Mouse (Mus musculus) heart, postnatal 0 days (tissue): ENCODE measurements at regions not wholly inside any gene's neighbourhood (a gene's known extent, or its start where the extent isn't known, plus 50 kb on each side); places are given as distances from the start of the nearest gene placed in this dataset.

Experiments used
- ATAC-seq: fragments of 200-750 bp; cut with Nextera tagmentation; 2 replicates; pipeline ENCODE4 v1.8.0; 2017; ENCODE audit warnings: low read depth, moderate number of reproducible peaks, moderate library complexity; ENCODE audit not compliant: insufficient read depth
- DNase-seq: peaks from one replicate; pipeline ENCODE4 v3.0.0-alpha.2; 2016; ENCODE audit warnings: low spot score
- H3K27ac ChIP-seq: fragments of 300-500 bp; sonication (generic); 2 replicates; pipeline ENCODE4 v1.5.1; 2014; ENCODE audit warnings: low read depth, mild to moderate bottlenecking
- H3K27me3 ChIP-seq: fragments of 300-500 bp; sonication (generic); 2 replicates; pipeline ENCODE4 v1.6.1; 2014; ENCODE audit warnings: low read length, mixed read lengths; ENCODE audit not compliant: control insufficient read depth, insufficient read depth
- H3K36me3 ChIP-seq: fragments of 300-500 bp; sonication (generic); replicated peaks from 2 replicates; pipeline ENCODE4 v1.6.1; 2014; ENCODE audit warnings: low read length, mixed read lengths; ENCODE audit not compliant: control insufficient read depth, insufficient read depth
- H3K4me1 ChIP-seq: fragments of 300-500 bp; sonication (generic); 2 replicates; pipeline ENCODE4 v1.6.1; 2014; ENCODE audit warnings: antibody characterized with exemption; ENCODE audit not compliant: control insufficient read depth, insufficient read depth
- H3K4me2 ChIP-seq: fragments of 300-500 bp; sonication (generic); 2 replicates; pipeline ENCODE4 v1.6.1; 2014; ENCODE audit warnings: low read depth, mild to moderate bottlenecking, low read length, moderate library complexity
- H3K4me3 ChIP-seq: fragments of 300-500 bp; sonication (generic); 2 replicates; pipeline ENCODE4 v1.5.1; 2014; ENCODE audit warnings: low read depth, low read length
- H3K9ac ChIP-seq: fragments of 300-500 bp; sonication (generic); replicated peaks from 2 replicates; pipeline ENCODE4 v1.6.1; 2014; ENCODE audit warnings: low read depth, low read length, mixed read lengths
- H3K9me3 ChIP-seq: fragments of 300-500 bp; sonication (generic); replicated peaks from 2 replicates; pipeline ENCODE4 v1.6.1; 2016; ENCODE audit warnings: low read length; ENCODE audit not compliant: control insufficient read depth
- CTCF ChIP-seq: IDR thresholded peaks from 2 replicates; pipeline ENCODE4 v1.5.1; 2016; ENCODE audit warnings: antibody characterized with exemption, control low read depth, low read depth
- EP300 ChIP-seq: IDR thresholded peaks from 2 replicates; pipeline ENCODE4 v1.6.1; 2016; ENCODE audit warnings: antibody characterized with exemption, low read depth
- WGBS: fragments of 180-500 bp; shearing (Covaris S2); extraction: QIAGEN DNeasy Blood & Tissue Kit; methylation state at CpG from one replicate; pipeline ENCODE4 v1.1.7; 2014; 5-methylcytosine and 5-hydroxymethylcytosine counted together

DNA sequence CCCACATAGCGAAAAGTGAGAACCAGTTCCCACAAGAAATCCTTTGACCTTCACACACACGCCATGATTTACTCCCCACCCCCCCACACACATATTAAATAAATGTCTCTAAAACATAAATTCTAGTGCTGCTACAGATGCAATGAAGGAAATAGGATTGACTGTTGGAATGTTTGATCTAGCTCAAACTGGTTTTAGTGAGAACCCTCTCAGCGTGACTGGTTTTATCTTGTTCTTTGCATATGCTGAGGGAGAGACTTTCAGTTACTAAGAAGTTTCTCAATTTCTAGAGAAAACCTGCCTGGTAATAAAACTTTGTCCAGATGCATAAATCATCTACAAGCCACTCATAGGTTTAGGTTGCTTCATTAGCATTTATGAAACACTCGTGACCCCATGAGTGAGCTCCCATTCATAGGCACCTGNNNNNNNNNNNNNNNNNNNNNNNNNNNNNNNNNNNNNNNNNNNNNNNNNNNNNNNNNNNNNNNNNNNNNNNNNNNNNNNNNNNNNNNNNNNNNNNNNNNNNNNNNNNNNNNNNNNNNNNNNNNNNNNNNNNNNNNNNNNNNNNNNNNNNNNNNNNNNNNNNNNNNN, 66.4 kb upstream of the Hmcn1 start:
- no peak overlapping the region for H3K27ac ChIP-seq
- no peaks in the 10 kb centered on the region for H3K36me3 ChIP-seq
- no peaks in the 10 kb centered on the region for H3K27me3 ChIP-seq
- TF ChIP-seq EP300 (no peak), CTCF (no peak)
- H3K4me2 ChIP-seq, result no peak overlapping the region
- no peak overlapping the region for H3K9ac ChIP-seq
- H3K4me3 ChIP-seq, result no peak overlapping the region
- H3K4me1 ChIP-seq, result peaks cover 13% of the 10 kb centered on the region; the same call in 1 of the 2 replicates
- H3K9me3 ChIP-seq, result no peaks in the 10 kb centered on the region
- ATAC-seq, result no peak
- 85% methylated on average over 4 of the region's 4 CpGs for WGBS
- DNase-seq, result no peak

DNA sequence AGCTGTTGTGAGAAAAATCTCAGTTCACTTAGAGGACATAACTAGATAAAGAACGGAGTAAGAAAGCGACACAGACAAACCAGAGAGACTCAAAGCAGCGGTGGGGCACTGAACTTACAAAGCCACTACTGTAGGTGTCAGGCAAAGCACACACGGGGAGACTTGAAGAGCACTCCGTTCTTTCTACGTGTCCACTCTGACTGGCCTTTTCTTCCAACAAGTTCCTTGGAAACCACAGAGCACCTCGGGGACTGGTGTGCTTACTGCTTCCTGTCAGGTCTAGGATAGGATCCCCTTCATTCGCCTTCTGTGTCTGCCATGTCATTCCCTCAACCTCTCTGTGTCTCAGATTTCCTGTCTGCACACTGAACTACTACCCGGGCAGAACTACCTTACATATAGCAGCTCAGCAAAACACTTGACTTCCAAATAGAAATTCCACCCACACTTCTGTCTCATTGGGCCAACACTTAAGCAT, 71.9 kb upstream of the Hmcn1 start:
- ATAC-seq (peak; percentile 36; the same call in 1 of the 2 replicates), DNase-seq (peak; percentile 46)
- Histone ChIP-seq H3K36me3 (no peaks in the 10 kb centered on the region), H3K9ac (no peak overlapping the region), H3K4me2 (no peak overlapping the region), H3K9me3 (no peaks in the 10 kb centered on the region), H3K4me1 (peaks cover 13% of the 10 kb centered on the region; the same call in 1 of the 2 replicates), H3K4me3 (no peak overlapping the region), H3K27ac (no peak overlapping the region), H3K27me3 (no peaks in the 10 kb centered on the region)
- 40% methylated on average over 9 of the region's 9 CpGs for WGBS
- no peak for TF ChIP-seq EP300
- peak; percentile 63 for TF ChIP-seq CTCF

DNA sequence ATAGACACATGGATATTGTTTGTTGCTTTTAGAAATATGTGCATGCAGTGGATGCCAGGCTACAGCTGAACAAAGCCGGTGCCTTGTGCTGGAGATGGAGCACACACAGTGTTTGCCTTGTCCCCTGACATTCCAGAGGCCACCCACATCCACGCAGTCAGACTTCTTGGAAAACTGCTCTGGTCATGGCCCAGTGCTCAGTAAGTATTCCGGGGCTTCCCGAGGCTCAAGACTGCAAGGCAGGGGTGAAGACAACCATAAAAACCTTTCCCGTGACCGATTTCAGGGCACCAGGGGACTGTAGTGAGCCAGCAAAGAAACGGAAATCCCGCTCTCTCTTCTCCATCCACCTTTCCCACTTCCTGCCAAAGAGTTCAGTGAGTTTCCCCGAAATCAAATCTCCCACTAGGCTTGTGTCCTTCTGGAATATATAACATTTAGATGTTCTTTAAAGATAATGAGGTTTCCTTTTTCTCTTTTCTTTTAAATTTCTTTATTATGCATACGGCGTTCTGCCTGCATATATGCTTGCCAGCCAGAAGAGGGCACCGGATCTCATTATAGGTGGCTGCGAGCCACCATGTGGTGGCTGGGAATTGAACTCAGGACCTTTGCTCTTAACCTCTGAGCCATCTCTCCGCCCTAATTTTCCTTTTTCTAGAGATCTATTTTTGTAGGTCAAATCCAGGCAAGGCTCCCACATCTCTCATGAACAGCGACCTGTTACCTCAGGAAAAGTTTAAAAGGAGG, 73.3 kb upstream of the Hmcn1 start:
- H3K9ac ChIP-seq, result no peak overlapping the region
- 77% methylated on average over 15 of the region's 15 CpGs for WGBS

DNA sequence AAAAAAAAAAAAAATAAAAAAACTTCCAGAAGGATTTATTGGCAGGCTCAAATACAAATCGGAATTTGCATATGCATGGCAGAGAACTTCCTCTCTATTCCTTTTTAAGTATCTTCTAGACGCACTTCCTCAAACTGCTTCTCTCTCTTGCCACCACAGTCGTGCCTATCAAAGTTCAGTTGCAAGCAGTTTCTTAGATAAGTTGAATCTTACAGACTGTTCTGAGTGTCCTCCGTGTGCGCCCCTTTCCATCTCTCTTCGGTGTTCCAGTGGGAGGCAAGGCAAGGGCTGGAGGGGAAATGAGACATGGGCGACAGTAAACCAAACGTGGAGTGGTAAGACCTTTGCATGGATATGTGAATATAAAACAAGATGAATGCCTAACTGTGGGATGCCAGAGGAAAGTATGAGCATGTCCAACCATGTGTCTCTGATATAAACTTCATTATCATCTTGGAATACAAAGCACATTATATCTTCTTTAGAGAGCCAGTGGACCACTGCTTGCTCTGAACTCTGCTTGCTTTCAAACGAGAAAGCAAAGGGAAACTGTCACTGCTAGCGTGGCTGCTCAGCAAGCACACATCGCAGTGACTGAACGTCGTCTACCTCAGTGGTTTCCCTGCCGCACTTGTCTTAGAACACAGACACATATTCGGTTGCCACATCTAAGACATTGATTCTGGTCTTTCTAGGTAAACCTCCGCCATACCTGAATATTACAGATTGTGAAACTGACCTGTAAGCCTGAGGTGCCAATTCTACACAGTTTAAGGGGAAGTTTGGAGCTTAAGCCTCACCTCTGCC, 81.5 kb upstream of the Hmcn1 start:
- WGBS, result 80% methylated on average over 16 of the region's 16 CpGs

More for the DNA sequence above, 73.3 kb upstream of the Hmcn1 start:
- Histone ChIP-seq H3K4me2 (no peak overlapping the region), H3K27me3 (no peaks in the 10 kb centered on the region), H3K27ac (no peak overlapping the region), H3K9me3 (no peaks in the 10 kb centered on the region), H3K4me1 (peaks cover 13% of the 10 kb centered on the region; the same call in 1 of the 2 replicates), H3K4me3 (no peak overlapping the region), H3K36me3 (no peaks in the 10 kb centered on the region)
- no peak for TF ChIP-seq EP300
- no peak for TF ChIP-seq CTCF
- no peak for DNase-seq
- ATAC-seq, result no peak

DNA sequence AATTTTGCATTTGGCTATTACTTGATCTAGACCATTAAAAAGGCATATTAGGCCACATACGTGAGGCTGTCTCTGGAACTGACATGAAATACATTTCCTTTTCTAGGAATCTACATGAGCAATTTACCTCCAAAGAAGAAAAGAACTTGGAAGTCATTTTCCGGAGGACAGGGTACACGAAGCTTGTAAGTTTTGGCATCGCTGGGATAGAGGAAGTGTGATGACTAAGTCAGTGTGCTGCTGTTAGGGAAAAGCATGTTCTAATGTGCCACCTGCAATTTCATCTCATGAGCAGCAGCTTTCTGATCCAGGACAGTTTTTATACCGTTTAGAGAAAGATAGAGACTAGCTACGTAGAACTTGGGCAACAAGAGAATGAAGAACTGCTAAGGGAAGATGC, 82.3 kb upstream of the Hmcn1 start:
- TF ChIP-seq EP300, result no peak
- TF ChIP-seq CTCF, result no peak
- H3K27ac ChIP-seq, result no peak overlapping the region
- no peaks in the 10 kb centered on the region for H3K36me3 ChIP-seq
- H3K4me1 ChIP-seq, result peaks cover 14% of the 10 kb centered on the region
- no peak for ATAC-seq
- no peak for DNase-seq
- no peak overlapping the region for H3K4me3 ChIP-seq
- no peak overlapping the region for H3K4me2 ChIP-seq
- H3K27me3 ChIP-seq, result no peaks in the 10 kb centered on the region
- H3K9ac ChIP-seq, result no peak overlapping the region
- no peaks in the 10 kb centered on the region for H3K9me3 ChIP-seq
- 62% methylated on average over 6 of the region's 6 CpGs for WGBS

More for the DNA sequence above, 81.5 kb upstream of the Hmcn1 start:
- Histone ChIP-seq H3K9ac (no peak overlapping the region), H3K9me3 (no peaks in the 10 kb centered on the region), H3K36me3 (no peaks in the 10 kb centered on the region), H3K4me1 (peaks cover 6% of the 10 kb centered on the region), H3K4me3 (no peak overlapping the region), H3K27me3 (no peaks in the 10 kb centered on the region), H3K27ac (no peak overlapping the region), H3K4me2 (peak overlapping the region; percentile 18; the same call in 1 of the 2 replicates)
- DNase-seq (no peak), ATAC-seq (no peak)
- TF ChIP-seq CTCF (no peak), EP300 (no peak)
